Mouse (Mus musculus): ENCODE measurements around the gene Neurl4. TPM values are rescaled to one million over a fixed set of nuclear protein-coding genes. Genes with fewer than 3 reads are reported as not detected.

The Neurl4 gene
- polyA plus RNA-seq, 1 experiment from 2014 or later: 29.0 TPM

DNA sequence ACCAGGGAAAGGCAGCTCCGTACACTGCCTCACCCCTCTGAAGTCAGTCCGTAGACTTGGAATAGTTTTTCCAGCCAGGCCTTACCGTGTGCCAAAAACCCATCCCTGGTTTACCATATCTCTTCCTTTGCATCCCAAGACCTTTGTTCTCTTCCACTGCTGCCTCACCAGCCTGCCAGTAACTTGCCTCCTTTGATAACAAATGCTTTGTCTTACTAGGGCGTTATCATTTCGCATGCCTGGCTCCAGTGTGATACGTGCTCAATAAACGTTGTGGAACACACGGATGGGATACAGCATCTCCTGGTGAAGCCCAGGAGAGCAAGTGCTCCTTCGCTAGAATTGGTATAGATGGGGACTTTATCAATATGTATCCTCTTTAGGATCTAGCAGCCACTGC lies 33.5 kb upstream of the Neurl4 start:
- no peak overlapping the region for H3K27ac ChIP-seq (replicated peaks; ENCODE audit: low read depth, low read length)
- no peaks in the 10 kb centered on the region for H3K27me3 ChIP-seq (ENCODE audit: control insufficient read depth, insufficient read depth, low read length)
- ATAC-seq (ENCODE audit: low FRiP score, low TSS enrichment) (no peak), DNase-seq (no peak)
- H3K4me3 ChIP-seq (replicated peaks; ENCODE audit: low read depth, low read length): no peak overlapping the region
- H3K9me3 ChIP-seq (ENCODE audit: control insufficient read depth, low read length): no peaks in the 10 kb centered on the region
- no peak overlapping the region for H3K9ac ChIP-seq (replicated peaks; ENCODE audit: low read length)
- no peaks in the 10 kb centered on the region for H3K4me1 ChIP-seq (ENCODE audit: control insufficient read depth, insufficient read depth, low read length)
- no peaks in the 10 kb centered on the region for H3K36me3 ChIP-seq (ENCODE audit: control insufficient read depth, insufficient read depth, low read length)
- no peak overlapping the region for H3K4me2 ChIP-seq (ENCODE audit: low read length)
- 71% methylated on average over 9 of the region's 9 CpGs for WGBS

DNA sequence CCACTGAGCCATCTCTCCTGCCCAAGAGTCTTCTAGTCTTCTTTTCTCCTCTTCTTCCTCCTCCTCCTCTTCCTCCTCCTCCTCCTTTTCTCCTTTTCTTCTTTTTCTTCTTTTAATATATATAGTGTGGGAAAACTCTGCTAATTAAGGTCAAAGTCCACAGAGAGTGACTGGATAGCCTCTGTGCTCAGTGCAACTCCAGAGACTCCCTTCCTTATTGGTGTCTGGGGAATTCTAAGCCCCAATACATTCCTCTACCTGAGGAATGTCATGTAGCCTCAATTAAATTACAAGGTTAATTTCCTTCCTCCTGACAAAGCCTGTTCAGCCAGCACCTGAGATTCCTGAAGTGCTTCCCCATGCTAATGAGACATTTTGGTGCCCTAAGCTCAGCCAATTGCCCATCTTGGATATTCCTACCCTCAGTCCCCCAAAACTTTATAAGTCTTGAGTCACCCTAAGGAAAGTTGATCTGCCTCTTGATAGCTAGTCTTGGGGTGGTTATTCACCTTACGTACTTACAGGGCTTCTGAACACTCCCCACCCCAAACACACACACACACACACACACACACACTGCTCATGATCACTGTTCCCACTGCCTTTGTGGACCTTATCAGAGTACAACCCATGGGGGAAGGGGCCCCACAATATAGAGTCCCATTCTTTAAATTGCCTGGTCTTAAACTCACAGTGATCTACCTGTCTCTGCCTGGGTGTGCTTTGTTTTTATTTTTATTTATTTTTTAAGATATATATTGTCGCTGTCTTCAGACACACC lies 30.4 kb upstream of the Neurl4 start:
- WGBS: 96% methylated on average over 2 of the region's 2 CpGs
- ATAC-seq (ENCODE audit: low FRiP score, low TSS enrichment) (no peak), DNase-seq (no peak)
- H3K4me3 ChIP-seq (replicated peaks; ENCODE audit: low read depth, low read length): no peak overlapping the region
- no peaks in the 10 kb centered on the region for H3K9me3 ChIP-seq (ENCODE audit: control insufficient read depth, low read length)
- H3K27ac ChIP-seq (replicated peaks; ENCODE audit: low read depth, low read length): no peak overlapping the region
- H3K27me3 ChIP-seq (ENCODE audit: control insufficient read depth, insufficient read depth, low read length): no peaks in the 10 kb centered on the region
- no peak overlapping the region for H3K4me2 ChIP-seq (ENCODE audit: low read length)
- no peak overlapping the region for H3K9ac ChIP-seq (replicated peaks; ENCODE audit: low read length)
- H3K36me3 ChIP-seq (ENCODE audit: control insufficient read depth, insufficient read depth, low read length): no peaks in the 10 kb centered on the region
- H3K4me1 ChIP-seq (ENCODE audit: control insufficient read depth, insufficient read depth, low read length): no peaks in the 10 kb centered on the region

DNA sequence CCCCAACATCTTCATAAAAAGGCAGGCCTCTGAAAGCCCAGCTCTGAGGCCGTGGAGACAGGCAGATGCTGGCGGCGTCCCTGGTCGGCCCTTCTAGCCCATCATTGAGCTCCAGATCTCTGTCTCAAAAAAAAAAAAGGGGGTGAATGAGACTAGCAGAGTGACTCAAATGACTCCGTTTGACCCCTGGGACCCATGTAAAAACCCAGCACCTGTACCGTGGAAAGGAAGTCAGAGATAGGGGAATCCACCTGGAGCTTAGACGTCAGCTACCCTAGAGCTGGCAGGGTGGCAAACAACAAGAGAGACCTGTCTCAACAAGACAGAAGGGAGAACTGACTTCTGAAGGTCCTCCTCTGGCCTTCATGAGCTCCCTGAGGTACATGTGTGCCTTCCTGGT lies 29.1 kb upstream of the Neurl4 start:
- H3K9ac ChIP-seq (replicated peaks; ENCODE audit: low read length): no peak overlapping the region
- H3K9me3 ChIP-seq (ENCODE audit: control insufficient read depth, low read length): no peaks in the 10 kb centered on the region
- ATAC-seq (ENCODE audit: low FRiP score, low TSS enrichment) (no peak), DNase-seq (no peak)
- H3K27me3 ChIP-seq (ENCODE audit: control insufficient read depth, insufficient read depth, low read length): no peaks in the 10 kb centered on the region
- no peaks in the 10 kb centered on the region for H3K36me3 ChIP-seq (ENCODE audit: control insufficient read depth, insufficient read depth, low read length)
- H3K4me2 ChIP-seq (ENCODE audit: low read length): no peak overlapping the region
- no peaks in the 10 kb centered on the region for H3K4me1 ChIP-seq (ENCODE audit: control insufficient read depth, insufficient read depth, low read length)
- no peak overlapping the region for H3K4me3 ChIP-seq (replicated peaks; ENCODE audit: low read depth, low read length)
- no peak overlapping the region for H3K27ac ChIP-seq (replicated peaks; ENCODE audit: low read depth, low read length)
- WGBS: 85% methylated on average over 7 of the region's 7 CpGs

DNA sequence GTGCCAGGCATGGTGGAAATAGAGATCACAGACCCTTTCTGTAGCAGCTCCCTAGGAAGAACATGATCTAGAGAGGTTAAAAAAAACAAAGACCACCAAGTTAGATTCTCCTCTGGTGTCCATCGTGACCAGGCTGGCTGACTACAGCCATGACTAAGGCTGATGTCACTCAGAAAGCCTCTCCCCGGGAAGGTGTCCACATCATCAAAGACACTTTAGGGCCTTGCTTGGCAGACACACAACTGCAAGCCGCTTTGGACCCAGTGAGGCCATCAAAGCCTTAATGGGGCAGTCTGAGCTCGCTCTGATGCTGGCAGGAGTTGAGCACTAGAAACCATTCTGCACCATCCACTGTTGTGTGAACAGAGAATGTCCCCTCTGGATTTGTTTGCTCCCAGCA lies 28.4 kb upstream of the Neurl4 start:
- Histone ChIP-seq H3K27ac (replicated peaks; ENCODE audit: low read depth, low read length) (no peak overlapping the region), H3K9ac (replicated peaks; ENCODE audit: low read length) (no peak overlapping the region), H3K4me2 (ENCODE audit: low read length) (no peak overlapping the region), H3K4me1 (ENCODE audit: control insufficient read depth, insufficient read depth, low read length) (no peaks in the 10 kb centered on the region), H3K27me3 (ENCODE audit: control insufficient read depth, insufficient read depth, low read length) (no peaks in the 10 kb centered on the region), H3K4me3 (replicated peaks; ENCODE audit: low read depth, low read length) (no peak overlapping the region), H3K9me3 (ENCODE audit: control insufficient read depth, low read length) (no peaks in the 10 kb centered on the region), H3K36me3 (ENCODE audit: control insufficient read depth, insufficient read depth, low read length) (no peaks in the 10 kb centered on the region)
- no peak for ATAC-seq (ENCODE audit: low FRiP score, low TSS enrichment)
- DNase-seq: no peak
- WGBS: 82% methylated on average over 4 of the region's 4 CpGs

DNA sequence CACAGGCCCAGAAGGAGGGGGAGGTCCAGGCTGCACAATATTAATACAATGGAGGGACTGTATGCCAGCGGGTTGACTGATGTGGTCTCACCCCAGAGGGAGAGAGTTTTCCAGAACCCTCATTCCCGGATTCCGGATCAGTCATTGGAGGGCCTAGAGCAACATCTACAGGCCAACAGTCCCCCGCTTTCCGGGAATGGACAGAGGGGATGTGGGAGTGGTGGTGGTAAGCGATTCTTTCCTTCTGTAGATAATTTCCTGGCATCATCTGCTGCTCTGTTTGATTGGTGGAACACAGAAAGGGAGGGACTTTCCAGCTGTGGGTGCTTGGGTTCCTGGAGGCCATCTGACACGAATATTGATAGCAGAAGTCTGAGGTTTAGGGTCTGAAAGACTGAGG lies 24.7 kb upstream of the Neurl4 start:
- H3K27ac ChIP-seq (replicated peaks; ENCODE audit: low read depth, low read length): no peak overlapping the region
- H3K9me3 ChIP-seq (ENCODE audit: control insufficient read depth, low read length): no peaks in the 10 kb centered on the region
- H3K4me2 ChIP-seq (ENCODE audit: low read length): no peak overlapping the region
- ATAC-seq (ENCODE audit: low FRiP score, low TSS enrichment) (no peak), DNase-seq (no peak)
- no peak overlapping the region for H3K9ac ChIP-seq (replicated peaks; ENCODE audit: low read length)
- peaks cover 8% of the 10 kb centered on the region for H3K4me1 ChIP-seq (ENCODE audit: control insufficient read depth, insufficient read depth, low read length)
- no peaks in the 10 kb centered on the region for H3K36me3 ChIP-seq (ENCODE audit: control insufficient read depth, insufficient read depth, low read length)
- no peak overlapping the region for H3K4me3 ChIP-seq (replicated peaks; ENCODE audit: low read depth, low read length)
- H3K27me3 ChIP-seq (ENCODE audit: control insufficient read depth, insufficient read depth, low read length): peaks cover 6% of the 10 kb centered on the region; the same call in 1 of the 2 replicates
- WGBS: 81% methylated on average over 7 of the region's 7 CpGs

DNA sequence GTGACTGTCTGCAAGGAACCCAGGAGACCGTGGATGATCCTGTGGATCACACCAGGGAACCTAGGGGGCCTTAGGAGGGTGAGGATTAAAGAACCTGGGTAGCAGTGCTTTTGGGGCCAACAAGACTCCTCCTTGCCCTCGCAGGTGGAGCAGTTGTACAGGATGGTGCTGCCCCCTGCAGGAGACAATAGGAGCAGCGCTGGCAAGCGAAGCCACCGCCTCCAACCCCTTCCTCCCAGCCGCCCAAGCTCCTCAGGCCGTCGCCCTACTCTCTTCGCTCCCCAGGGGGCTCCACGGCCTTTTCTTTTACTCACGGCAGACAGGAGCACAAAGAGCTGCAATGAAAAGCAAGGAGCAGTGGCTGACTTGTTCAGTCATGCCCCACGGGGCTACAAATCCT lies 24.0 kb upstream of the Neurl4 start:
- Histone ChIP-seq H3K9ac (replicated peaks; ENCODE audit: low read length) (no peak overlapping the region), H3K4me2 (ENCODE audit: low read length) (peak overlapping the region; percentile 33), H3K9me3 (ENCODE audit: control insufficient read depth, low read length) (no peaks in the 10 kb centered on the region), H3K36me3 (ENCODE audit: control insufficient read depth, insufficient read depth, low read length) (no peaks in the 10 kb centered on the region), H3K27me3 (ENCODE audit: control insufficient read depth, insufficient read depth, low read length) (peaks cover 9% of the 10 kb centered on the region; the same call in 1 of the 2 replicates), H3K4me3 (replicated peaks; ENCODE audit: low read depth, low read length) (no peak overlapping the region), H3K27ac (replicated peaks; ENCODE audit: low read depth, low read length) (no peak overlapping the region), H3K4me1 (ENCODE audit: control insufficient read depth, insufficient read depth, low read length) (peaks cover 14% of the 10 kb centered on the region)
- DNase-seq (peak; percentile 85), ATAC-seq (ENCODE audit: low FRiP score, low TSS enrichment) (no peak)
- WGBS: 1% methylated on average over 12 of the region's 12 CpGs

DNA sequence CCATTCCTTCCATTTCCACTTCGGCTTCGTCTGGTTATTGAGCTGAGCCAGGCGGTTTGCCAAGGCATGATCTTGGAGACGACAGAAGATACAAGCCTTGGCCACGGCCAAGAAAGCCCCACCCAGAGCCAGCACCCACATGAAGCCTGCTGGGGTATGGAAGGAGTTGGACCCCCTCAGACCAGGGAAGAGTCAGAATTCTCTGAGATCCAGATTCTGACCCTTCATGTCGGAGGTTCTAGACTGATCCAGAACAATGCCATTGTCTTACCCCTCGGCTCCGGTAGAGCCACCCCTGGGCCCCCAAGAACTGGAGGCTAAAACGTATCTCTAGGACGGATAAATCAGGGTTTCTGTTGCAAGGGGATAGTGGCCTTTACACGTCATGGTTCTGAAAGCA lies 23.0 kb upstream of the Neurl4 start, which contains the start of gene Tmem95:
Tmem95 (minus strand) TSS at position 141 of the 400 bp plus-strand sequence.
- ATAC-seq (ENCODE audit: low FRiP score, low TSS enrichment) (no peak), DNase-seq (no peak)
- H3K4me1 ChIP-seq (ENCODE audit: control insufficient read depth, insufficient read depth, low read length): peaks cover 14% of the 10 kb centered on the region

DNA sequence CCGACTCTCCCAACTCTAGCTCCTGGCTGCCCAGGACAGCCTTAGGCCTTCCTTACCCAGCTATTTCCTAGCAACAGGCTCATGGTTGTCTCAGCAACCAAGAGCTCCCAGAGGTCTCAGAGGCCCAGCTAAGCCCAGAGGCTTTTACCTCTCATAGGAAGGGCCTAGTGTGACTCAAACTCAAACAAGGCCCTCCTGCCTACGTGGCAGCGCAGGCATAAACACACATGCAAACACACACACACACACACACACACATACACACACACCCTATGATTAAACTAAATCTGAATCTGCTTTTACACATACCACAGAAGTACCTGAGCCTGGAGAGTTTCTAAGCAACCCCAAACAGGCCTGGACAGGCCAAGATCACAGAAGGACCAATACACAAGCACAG lies 22.5 kb upstream of the Neurl4 start:
- Histone ChIP-seq H3K36me3 (ENCODE audit: control insufficient read depth, insufficient read depth, low read length) (no peaks in the 10 kb centered on the region), H3K4me2 (ENCODE audit: low read length) (no peak overlapping the region), H3K27me3 (ENCODE audit: control insufficient read depth, insufficient read depth, low read length) (peaks cover 17% of the 10 kb centered on the region; the same call in 1 of the 2 replicates), H3K4me1 (ENCODE audit: control insufficient read depth, insufficient read depth, low read length) (peaks cover 14% of the 10 kb centered on the region), H3K9me3 (ENCODE audit: control insufficient read depth, low read length) (no peaks in the 10 kb centered on the region), H3K9ac (replicated peaks; ENCODE audit: low read length) (no peak overlapping the region), H3K27ac (replicated peaks; ENCODE audit: low read depth, low read length) (no peak overlapping the region), H3K4me3 (replicated peaks; ENCODE audit: low read depth, low read length) (no peak overlapping the region)
- DNase-seq: no peak
- 63% methylated on average over 3 of the region's 3 CpGs for WGBS
- ATAC-seq (ENCODE audit: low FRiP score, low TSS enrichment): no peak

More for the DNA sequence above, 23.0 kb upstream of the Neurl4 start, which contains the start of gene Tmem95:
- Histone ChIP-seq H3K27me3 (ENCODE audit: control insufficient read depth, insufficient read depth, low read length) (peaks cover 17% of the 10 kb centered on the region; the same call in 1 of the 2 replicates), H3K9me3 (ENCODE audit: control insufficient read depth, low read length) (no peaks in the 10 kb centered on the region), H3K4me3 (replicated peaks; ENCODE audit: low read depth, low read length) (no peak within 1 kb of the TSS), H3K4me2 (ENCODE audit: low read length) (peak within 1 kb of the TSS; percentile 33), H3K27ac (replicated peaks; ENCODE audit: low read depth, low read length) (no peak within 1 kb of the TSS), H3K36me3 (ENCODE audit: control insufficient read depth, insufficient read depth, low read length) (no peaks in the 10 kb centered on the region), H3K9ac (replicated peaks; ENCODE audit: low read length) (no peak within 1 kb of the TSS)
- 90% methylated on average over 11 of the region's 11 CpGs for WGBS

DNA sequence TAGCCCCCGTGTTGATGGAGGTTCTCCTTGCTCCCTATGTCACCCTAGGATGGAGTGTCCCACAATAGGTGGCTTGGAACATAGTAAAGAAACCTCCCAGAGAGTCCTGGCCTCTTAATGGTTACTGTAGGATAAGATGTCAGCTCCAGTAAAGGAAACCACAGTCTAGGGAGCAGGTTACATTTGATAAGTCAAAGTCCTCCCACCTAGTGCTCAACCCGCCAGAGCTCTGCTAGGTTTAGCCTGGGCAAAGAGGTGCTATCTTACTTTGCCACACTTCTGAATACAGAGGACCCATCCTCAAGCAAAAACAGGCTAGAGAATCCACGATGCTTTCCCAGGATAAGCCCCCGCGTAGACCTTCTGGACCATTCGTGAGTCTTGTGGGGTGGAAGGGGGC lies 21.9 kb upstream of the Neurl4 start:
- no peak for ATAC-seq (ENCODE audit: low FRiP score, low TSS enrichment)
- H3K9ac ChIP-seq (replicated peaks; ENCODE audit: low read length): no peak overlapping the region
- H3K36me3 ChIP-seq (ENCODE audit: control insufficient read depth, insufficient read depth, low read length): no peaks in the 10 kb centered on the region
- H3K27ac ChIP-seq (replicated peaks; ENCODE audit: low read depth, low read length): no peak overlapping the region
- DNase-seq: no peak
- no peak overlapping the region for H3K4me2 ChIP-seq (ENCODE audit: low read length)
- H3K4me3 ChIP-seq (replicated peaks; ENCODE audit: low read depth, low read length): no peak overlapping the region
- H3K9me3 ChIP-seq (ENCODE audit: control insufficient read depth, low read length): no peaks in the 10 kb centered on the region
- peaks cover 17% of the 10 kb centered on the region; the same call in 1 of the 2 replicates for H3K27me3 ChIP-seq (ENCODE audit: control insufficient read depth, insufficient read depth, low read length)
- peaks cover 14% of the 10 kb centered on the region for H3K4me1 ChIP-seq (ENCODE audit: control insufficient read depth, insufficient read depth, low read length)
- 93% methylated on average over 6 of the region's 6 CpGs for WGBS

All from midbrain, embryonic 14.5 days (tissue).